Mouse (Mus musculus) neural tube, embryonic 11.5 days (tissue): ENCODE measurements at regions not wholly inside any gene's neighbourhood (a gene's known extent, or its start where the extent isn't known, plus 50 kb on each side); places are given as distances from the start of the nearest gene placed in this dataset.

Experiments used
- ATAC-seq: fragments of 200-750 bp; cut with Nextera tagmentation; 2 replicates; pipeline ENCODE4 v1.8.0; 2017; ENCODE audit warnings: moderate number of reproducible peaks, mild to moderate bottlenecking, moderate TSS enrichment, moderate library complexity; ENCODE audit not compliant: insufficient read depth, low FRiP score, low TSS enrichment
- DNase-seq: peaks from one replicate; pipeline ENCODE4 v3.0.0-alpha.2; 2015; ENCODE audit warnings: low spot score
- H3K27ac ChIP-seq: fragments of 300-500 bp; sonication (generic); 2 replicates; pipeline ENCODE4 v1.5.1; 2014; ENCODE audit warnings: low read depth, mild to moderate bottlenecking, low read length
- H3K27me3 ChIP-seq: fragments of 300-500 bp; sonication (generic); 2 replicates; pipeline ENCODE4 v1.6.1; 2014; ENCODE audit warnings: mild to moderate bottlenecking, low read length, mixed read lengths; ENCODE audit not compliant: control insufficient read depth, insufficient read depth
- H3K36me3 ChIP-seq: fragments of 300-500 bp; sonication (generic); 2 replicates; pipeline ENCODE4 v1.6.1; 2014; ENCODE audit warnings: mild to moderate bottlenecking, low read length, moderate library complexity, mixed read lengths; ENCODE audit not compliant: control insufficient read depth, insufficient read depth
- H3K4me1 ChIP-seq: fragments of 300-500 bp; sonication (generic); 2 replicates; pipeline ENCODE4 v1.6.1; 2014; ENCODE audit warnings: low read length, mixed read lengths; ENCODE audit not compliant: control insufficient read depth, insufficient read depth
- H3K4me2 ChIP-seq: fragments of 300-500 bp; sonication (generic); 2 replicates; pipeline ENCODE4 v1.6.1; 2014; ENCODE audit warnings: low read depth, mild to moderate bottlenecking, moderate library complexity
- H3K4me3 ChIP-seq: fragments of 300-500 bp; sonication (generic); 2 replicates; pipeline ENCODE4 v1.5.1; 2014; ENCODE audit warnings: low read depth, low read length
- H3K9ac ChIP-seq: fragments of 300-500 bp; sonication (generic); 2 replicates; pipeline ENCODE4 v1.6.1; 2014; ENCODE audit warnings: mild to moderate bottlenecking, low read length
- H3K9me3 ChIP-seq: fragments of 300-500 bp; sonication (generic); 2 replicates; pipeline ENCODE4 v1.6.1; 2016; ENCODE audit warnings: low read length; ENCODE audit not compliant: control insufficient read depth
- WGBS: fragments of 180-500 bp; shearing (Covaris S2); extraction: QIAGEN DNeasy Blood & Tissue Kit; methylation state at CpG from one replicate; pipeline ENCODE4 v1.1.7; 2014; 5-methylcytosine and 5-hydroxymethylcytosine counted together

GRCm38 (mm10) chr16:15052389-15052923 lies 146.1 kb downstream of the Efcab1 start:
- ATAC-seq (no peak), DNase-seq (no peak)
- Histone ChIP-seq H3K4me1 (0 out of 2 replicates have a peak, but pooled peaks cover 7% of the 10 kb centered on the region), H3K4me2 (peak overlapping the region; percentile 13), H3K27me3 (no peaks in the 10 kb centered on the region), H3K4me3 (no peak overlapping the region), H3K27ac (no peak overlapping the region), H3K9me3 (no peaks in the 10 kb centered on the region), H3K36me3 (no peaks in the 10 kb centered on the region), H3K9ac (no peak overlapping the region)
- WGBS, result 21% methylated on average over 7 of the region's 7 CpGs

- H3K9me3 ChIP-seq, result no peaks in the 10 kb centered on the region
- H3K4me3 ChIP-seq, result no peak overlapping the region
- H3K27ac ChIP-seq, result peak overlapping the region; percentile 44; the same call in 1 of the 2 replicates
- H3K4me1 ChIP-seq, result 0 out of 2 replicates have a peak, but pooled peaks cover 7% of the 10 kb centered on the region
- 2% methylated on average over 16 of the region's 16 CpGs for WGBS
- ATAC-seq, result peak; percentile 43
- no peaks in the 10 kb centered on the region for H3K27me3 ChIP-seq
- H3K4me2 ChIP-seq, result peak overlapping the region; percentile 13
- DNase-seq, result peak; percentile 79
- H3K36me3 ChIP-seq, result no peaks in the 10 kb centered on the region
- H3K9ac ChIP-seq, result no peak overlapping the region
Measured at GRCm38 (mm10) chr16:15052924-15053793, 146.8 kb downstream of the Efcab1 start.

DNA sequence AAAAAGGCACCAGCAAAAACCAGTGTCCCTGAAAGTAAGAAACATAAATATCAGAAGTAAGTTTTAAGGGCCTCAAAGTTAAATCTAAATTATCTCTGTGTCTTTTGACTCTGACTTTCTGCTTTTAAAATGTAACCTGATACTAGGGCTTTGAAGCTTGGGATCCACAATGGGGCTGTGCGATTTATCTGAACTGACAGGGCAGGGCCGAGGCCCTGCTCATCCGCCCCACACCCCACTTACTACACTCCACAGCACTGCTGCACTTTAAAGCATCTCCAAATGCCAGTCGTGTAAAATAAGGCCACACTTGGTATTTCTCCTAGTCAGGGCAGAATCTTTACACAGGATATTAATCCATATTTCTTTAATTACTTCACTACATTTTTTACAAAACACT lies 147.4 kb downstream of the Efcab1 start:
- Histone ChIP-seq H3K4me3 (no peak overlapping the region), H3K27me3 (no peaks in the 10 kb centered on the region), H3K27ac (no peak overlapping the region), H3K36me3 (no peaks in the 10 kb centered on the region), H3K4me1 (0 out of 2 replicates have a peak, but pooled peaks cover 7% of the 10 kb centered on the region), H3K4me2 (no peak overlapping the region; the same call in 1 of the 2 replicates), H3K9me3 (no peaks in the 10 kb centered on the region), H3K9ac (no peak overlapping the region)
- WGBS, result 0% methylated on average over 4 of the region's 4 CpGs
- peak; percentile 70; the same call in 1 of the 2 replicates for ATAC-seq
- peak; percentile 59 for DNase-seq

DNA sequence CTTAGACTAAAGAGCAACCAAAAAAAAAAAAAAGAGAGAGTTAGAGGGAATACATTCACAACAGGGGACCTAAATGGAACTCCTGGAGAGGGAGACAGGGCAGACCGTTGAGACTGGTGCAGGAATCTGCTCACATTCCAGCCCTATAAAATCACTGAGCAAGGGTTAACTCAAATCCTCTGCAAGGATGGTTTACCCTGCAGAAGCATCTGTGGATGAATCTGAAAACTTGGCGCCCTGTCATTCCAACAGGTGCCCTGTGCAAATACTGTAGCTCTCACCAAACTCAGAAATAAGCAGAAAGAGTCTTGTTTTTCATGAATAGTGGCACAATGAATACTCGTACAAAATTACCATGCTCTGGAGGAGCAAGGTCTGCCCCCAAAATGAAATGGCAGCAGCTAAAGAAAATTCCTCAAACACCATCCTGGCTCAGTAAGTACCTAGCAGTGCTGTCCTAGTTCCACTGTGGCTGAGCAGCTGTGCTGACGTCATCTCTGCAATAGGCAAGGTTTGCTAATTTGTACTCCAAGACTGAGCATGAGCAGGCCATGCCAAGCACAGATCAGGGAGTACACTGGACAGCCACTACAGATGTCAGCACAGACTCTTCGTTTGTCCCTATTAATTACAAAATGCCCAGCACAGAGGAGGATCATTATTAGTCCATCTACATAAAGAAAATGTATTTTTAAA lies 148.0 kb downstream of the Efcab1 start:
- H3K4me1 ChIP-seq, result 0 out of 2 replicates have a peak, but pooled peaks cover 7% of the 10 kb centered on the region
- H3K4me2 ChIP-seq, result no peak overlapping the region
- DNase-seq, result no peak
- H3K9me3 ChIP-seq, result no peaks in the 10 kb centered on the region
- no peak overlapping the region for H3K4me3 ChIP-seq
- 22% methylated on average over 5 of the region's 5 CpGs for WGBS
- H3K27ac ChIP-seq, result no peak overlapping the region
- no peaks in the 10 kb centered on the region for H3K36me3 ChIP-seq
- ATAC-seq, result no peak
- no peaks in the 10 kb centered on the region for H3K27me3 ChIP-seq
- no peak overlapping the region for H3K9ac ChIP-seq

- WGBS, result 69% methylated on average over 5 of the region's 5 CpGs
- Histone ChIP-seq H3K9ac (no peak overlapping the region), H3K27ac (no peak overlapping the region), H3K9me3 (no peaks in the 10 kb centered on the region), H3K4me2 (no peak overlapping the region), H3K4me1 (0 out of 2 replicates have a peak, but pooled peaks cover 7% of the 10 kb centered on the region), H3K36me3 (no peaks in the 10 kb centered on the region), H3K27me3 (no peaks in the 10 kb centered on the region), H3K4me3 (no peak overlapping the region)
- ATAC-seq (no peak), DNase-seq (no peak)
Measured at GRCm38 (mm10) chr16:15055697-15056096, 149.3 kb downstream of the Efcab1 start.

GRCm38 (mm10) chr16:15070485-15070960 lies 164.1 kb downstream of the Efcab1 start:
- H3K4me1 ChIP-seq, result no peaks in the 10 kb centered on the region
- no peaks in the 10 kb centered on the region for H3K36me3 ChIP-seq
- ATAC-seq (no peak), DNase-seq (no peak)
- H3K27me3 ChIP-seq, result no peaks in the 10 kb centered on the region
- H3K9ac ChIP-seq, result no peak overlapping the region
- no peaks in the 10 kb centered on the region for H3K9me3 ChIP-seq
- no peak overlapping the region for H3K27ac ChIP-seq
- no peak overlapping the region for H3K4me2 ChIP-seq
- WGBS, result 88% methylated on average over 7 of the region's 7 CpGs
- no peak overlapping the region for H3K4me3 ChIP-seq

- Histone ChIP-seq H3K27ac (no peak overlapping the region), H3K4me3 (no peak overlapping the region)
- ATAC-seq, result no peak
Measured at GRCm38 (mm10) chr16:15074407-15074806, 168.0 kb downstream of the Efcab1 start.

DNA sequence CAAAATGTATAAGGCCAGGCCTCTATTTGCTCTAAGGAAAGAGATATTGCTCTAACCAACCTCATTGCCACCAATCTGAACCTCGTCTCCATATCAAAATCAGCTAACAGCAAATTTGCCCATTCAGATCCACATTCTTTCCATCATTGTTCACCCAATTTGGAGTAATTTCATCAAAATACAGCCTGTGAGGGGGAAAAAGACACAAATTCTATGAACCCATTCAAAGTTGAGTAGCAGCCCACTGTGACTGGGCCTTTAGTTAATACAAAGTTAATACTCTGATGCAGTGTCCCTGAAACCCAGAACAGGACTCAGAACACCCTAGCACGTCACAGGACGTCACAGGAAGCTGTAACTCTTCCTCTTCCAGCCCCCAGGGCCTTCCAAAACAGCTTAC lies 177.3 kb downstream of the Efcab1 start:
- 0 out of 2 replicates have a peak, but pooled peaks cover 2% of the 10 kb centered on the region for H3K4me1 ChIP-seq
- no peaks in the 10 kb centered on the region for H3K36me3 ChIP-seq
- H3K9me3 ChIP-seq, result no peaks in the 10 kb centered on the region
- no peak overlapping the region for H3K27ac ChIP-seq
- ATAC-seq (no peak), DNase-seq (no peak)
- no peak overlapping the region for H3K4me3 ChIP-seq
- no peak overlapping the region for H3K4me2 ChIP-seq
- H3K27me3 ChIP-seq, result no peaks in the 10 kb centered on the region
- no peak overlapping the region for H3K9ac ChIP-seq
- 38% methylated on average over 3 of the region's 3 CpGs for WGBS

More at GRCm38 (mm10) chr16:15074407-15074806, 168.0 kb downstream of the Efcab1 start:
- H3K9me3 ChIP-seq, result no peaks in the 10 kb centered on the region
- no peaks in the 10 kb centered on the region for H3K36me3 ChIP-seq
- H3K4me1 ChIP-seq, result no peaks in the 10 kb centered on the region
- H3K9ac ChIP-seq, result no peak overlapping the region
- no peak for DNase-seq
- no peaks in the 10 kb centered on the region for H3K27me3 ChIP-seq
- H3K4me2 ChIP-seq, result no peak overlapping the region
